Mouse (Mus musculus): ENCODE measurements around the gene Nfix.
A peak's percentile ranks its signal among the peaks of the same experiment; 100 is the strongest.
"Not testable (repeated sequence)": the region's sequence is repeated elsewhere in the genome, so short reads cannot be mapped to it uniquely, and the experiment has no call there.

Gene Nfix

DNA sequence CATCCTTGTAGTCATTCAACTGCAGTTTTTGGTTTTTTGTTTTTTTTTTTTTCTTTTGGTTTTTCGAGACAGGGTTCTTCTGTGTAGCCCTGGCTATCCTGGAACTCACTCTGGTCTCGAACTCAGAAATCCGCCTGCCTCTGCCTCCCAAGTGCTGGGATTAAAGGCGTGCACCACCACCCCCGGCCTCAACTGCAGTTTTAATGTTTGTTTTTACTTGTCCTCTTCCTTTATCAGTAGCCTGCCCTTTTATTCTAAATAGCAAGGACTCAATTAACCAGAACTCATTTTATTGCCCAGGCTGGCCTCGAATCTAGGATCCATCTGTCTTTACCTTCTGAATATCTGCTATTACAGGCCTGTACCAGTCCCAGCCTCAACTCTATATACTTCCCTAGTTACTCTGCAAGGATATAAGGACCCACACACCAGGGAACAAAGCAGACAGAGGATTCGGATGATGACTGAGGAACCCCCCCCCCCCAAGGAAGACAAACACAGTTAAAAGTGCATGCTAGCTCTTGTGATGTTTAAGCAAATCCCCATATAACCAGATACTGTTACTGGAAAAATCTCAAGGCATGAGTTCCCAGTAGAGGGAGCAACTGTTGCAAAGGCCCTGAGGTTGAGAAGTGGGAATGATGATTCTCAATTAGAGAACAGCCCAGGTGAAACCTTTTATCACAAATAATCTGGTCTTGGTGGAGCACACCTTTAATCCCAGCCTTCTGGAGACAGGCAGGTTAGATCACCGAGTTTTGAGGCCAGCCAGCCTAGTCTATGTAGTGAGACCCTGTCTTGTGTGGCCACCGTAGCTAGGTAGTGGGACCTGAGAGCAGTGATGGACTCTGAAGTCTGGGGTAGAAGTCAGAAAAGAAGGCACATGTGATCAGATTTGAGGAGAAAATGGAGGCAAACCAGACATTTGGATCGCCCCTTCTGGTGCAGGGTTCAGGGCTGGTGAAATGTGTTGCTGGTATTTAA, 32.9 kb upstream of the Nfix start:
- DNase-seq (ENCODE audit: low read depth, low spot score): no peak

DNA sequence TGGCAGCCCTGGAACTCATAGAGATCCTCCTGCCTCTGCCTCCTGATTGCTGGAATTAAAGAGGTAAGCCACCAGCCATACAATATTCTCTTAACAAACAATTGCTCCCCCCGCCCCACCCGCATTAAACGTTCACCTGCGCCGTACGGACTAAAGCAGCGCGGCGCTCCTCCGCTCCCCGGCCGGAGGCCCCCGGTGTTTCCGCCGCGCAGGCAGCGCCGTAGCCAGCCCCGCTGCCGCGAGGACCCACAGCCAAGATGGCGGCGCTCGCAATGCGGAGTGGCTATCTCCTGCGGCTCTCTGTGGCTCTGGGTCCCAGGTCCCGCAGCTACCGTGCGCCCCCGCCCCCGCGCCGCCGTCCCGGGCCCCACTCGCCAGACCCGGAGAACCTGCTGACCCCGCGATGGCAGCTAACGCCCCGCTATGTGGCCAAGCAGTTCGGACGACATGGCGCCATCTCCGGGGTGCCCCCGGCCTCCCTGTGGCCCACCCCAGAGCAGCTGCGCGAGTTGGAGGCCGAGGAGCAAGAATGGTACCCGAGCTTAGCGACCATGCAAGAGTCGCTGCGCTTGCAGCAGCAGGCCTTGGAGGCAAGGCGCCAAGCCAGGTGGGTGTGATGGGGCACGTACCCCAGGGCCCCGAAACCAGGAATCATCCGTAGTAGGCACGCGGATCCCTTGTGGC, 32.0 kb upstream of the Nfix start:
- peak; percentile 73 for DNase-seq (ENCODE audit: low read depth, low spot score)

DNA sequence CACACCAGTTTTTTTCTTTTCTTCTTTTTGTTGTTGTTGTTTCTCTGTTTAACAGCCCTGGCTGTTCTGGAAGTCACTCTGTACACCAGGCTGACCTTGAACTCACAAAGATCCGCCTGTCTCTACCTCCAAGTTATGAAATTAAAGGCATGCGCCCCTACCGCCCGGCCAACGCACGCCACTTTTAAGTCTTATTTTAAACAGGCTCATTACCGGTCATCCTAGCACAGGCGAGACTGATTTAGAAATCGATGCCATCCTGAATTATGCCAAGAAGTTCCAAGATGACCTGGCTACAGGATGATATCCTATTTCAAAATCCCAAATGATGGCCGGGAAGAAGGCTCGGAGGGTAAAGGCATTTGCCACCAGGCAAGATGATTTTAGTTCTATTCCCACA, 31.3 kb upstream of the Nfix start, which contains the start of gene Gadd45gip1:
Gene Gadd45gip1 (plus strand): TSS at position 33 of the 400 bp plus-strand sequence.
- no peak for DNase-seq (ENCODE audit: low read depth, low spot score)

DNA sequence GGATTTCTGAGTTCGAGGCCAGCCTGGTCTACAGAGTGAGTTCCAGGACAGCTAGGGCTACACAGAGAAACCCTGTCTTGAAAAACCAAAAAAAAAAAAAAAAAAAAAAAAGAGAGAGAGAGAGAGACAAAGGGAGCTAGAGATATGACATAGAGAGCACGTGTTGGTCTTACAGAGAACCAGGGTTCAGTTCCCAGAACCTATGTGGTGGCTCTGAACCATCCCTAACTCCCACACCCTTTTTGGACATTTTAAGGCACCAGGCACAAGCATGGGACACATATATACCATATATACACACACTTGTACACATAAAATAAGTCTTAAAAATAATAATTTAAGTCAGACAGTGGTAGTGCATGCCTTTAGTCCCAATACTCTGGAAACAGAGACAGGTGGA, 26.4 kb upstream of the Nfix start:
- DNase-seq (ENCODE audit: low read depth, low spot score): not testable (repeated sequence)

DNA sequence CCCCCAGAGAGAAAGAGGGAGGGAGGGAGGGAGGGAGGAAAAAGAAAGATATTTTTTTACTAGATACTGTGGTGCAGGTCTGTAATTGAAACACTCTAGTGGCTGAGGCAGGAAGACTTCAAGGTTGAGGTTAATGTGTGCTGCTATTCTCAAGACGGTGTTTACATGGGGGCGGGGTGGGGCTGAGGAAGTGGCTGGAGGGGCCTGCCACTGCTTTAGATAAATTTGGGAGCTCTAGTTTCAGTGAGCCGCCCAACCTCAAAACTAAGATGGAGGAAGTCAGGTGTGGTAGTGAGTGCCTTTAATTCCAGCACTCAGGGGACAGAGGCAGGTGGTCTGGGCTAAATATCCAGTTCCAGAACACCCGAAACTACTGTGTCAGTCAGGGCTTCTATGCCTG, 25.5 kb upstream of the Nfix start:
- DNase-seq (ENCODE audit: low read depth, low spot score): no peak

DNA sequence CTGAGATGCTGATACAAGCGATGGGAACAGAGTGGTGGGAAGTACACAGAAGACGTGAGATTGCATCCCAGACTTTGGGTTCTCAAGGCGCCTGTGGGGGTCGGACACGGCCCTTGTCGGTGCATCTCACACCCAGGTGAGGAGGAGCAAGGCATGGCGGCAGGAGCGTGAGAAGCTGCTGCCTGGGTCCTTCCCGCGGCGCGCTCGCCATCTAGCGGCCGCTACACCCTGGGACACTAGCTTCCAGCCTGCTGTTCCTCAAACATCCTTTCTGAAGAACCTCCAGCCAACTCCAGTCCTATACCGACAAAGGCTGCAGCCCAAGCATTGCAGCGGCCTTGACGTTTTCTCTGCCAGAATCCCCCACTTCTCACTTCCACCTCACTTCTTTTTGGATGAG, 23.5 kb upstream of the Nfix start:
- DNase-seq (ENCODE audit: low read depth, low spot score): peak; percentile 76

DNA sequence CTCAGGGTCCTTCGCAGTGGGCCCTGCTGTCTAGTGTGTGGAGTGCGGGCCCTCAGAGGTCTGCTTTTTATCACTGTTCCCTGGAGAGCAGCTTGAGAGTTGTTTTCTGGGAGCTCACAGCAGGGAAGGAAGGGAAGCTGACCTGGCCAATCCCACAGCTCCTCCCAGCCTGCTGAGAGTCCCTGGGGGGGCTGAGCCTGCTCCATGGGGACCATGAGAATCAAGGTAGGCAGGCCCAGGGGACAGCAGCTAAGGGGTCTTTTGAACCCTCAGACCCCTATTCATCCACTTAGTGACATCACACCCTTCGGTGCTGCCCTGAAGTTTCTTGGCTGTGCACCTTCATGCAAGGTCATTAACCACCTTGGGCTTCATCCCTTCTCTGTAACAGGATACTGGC, 22.6 kb upstream of the Nfix start, which contains the start of gene Dand5:
Gene Dand5 (minus strand): TSS at position 101 of the 400 bp plus-strand sequence.
- DNase-seq (ENCODE audit: low read depth, low spot score): no peak

DNA sequence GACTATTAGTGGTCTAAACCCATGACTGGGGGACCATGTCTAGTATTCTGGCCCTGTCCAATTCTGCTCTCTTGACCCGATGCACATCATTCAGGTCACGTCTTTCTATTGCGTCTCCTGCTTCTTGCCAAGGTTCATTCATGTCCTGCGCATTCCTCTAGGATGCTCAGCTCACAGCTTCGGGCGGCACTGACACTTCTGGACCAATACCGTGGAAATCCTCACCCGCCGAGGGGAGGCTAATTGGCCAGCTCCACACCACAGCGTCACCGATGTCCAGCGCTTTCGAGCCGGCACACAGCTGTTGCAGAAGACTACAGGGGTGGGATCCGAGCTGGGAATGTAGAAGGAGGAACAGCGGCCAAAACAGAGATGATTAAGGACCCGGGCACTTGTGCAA, 16.0 kb upstream of the Nfix start:
- DNase-seq (ENCODE audit: low read depth, low spot score): no peak

DNA sequence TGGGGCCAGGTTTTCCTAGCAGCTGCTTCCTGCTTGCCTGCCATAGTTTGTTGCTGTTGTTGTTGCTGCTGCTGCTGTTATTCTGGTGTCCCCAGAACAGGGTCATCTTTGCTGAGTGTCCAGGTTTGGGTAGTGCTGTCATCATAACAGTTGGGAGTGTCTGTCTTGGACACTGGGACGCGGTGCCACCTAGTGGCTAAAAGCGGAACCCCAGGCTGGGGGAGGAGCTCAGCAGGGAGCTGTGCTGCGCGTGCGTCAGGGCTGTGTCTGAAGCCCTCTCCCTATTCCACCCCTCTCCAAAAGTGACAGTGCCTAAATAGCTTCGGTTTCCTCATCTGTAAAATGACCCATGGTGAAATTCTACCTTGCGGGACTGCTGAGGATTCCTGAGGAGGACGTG, 15.4 kb upstream of the Nfix start:
- DNase-seq (ENCODE audit: low read depth, low spot score): peak; percentile 88

DNA sequence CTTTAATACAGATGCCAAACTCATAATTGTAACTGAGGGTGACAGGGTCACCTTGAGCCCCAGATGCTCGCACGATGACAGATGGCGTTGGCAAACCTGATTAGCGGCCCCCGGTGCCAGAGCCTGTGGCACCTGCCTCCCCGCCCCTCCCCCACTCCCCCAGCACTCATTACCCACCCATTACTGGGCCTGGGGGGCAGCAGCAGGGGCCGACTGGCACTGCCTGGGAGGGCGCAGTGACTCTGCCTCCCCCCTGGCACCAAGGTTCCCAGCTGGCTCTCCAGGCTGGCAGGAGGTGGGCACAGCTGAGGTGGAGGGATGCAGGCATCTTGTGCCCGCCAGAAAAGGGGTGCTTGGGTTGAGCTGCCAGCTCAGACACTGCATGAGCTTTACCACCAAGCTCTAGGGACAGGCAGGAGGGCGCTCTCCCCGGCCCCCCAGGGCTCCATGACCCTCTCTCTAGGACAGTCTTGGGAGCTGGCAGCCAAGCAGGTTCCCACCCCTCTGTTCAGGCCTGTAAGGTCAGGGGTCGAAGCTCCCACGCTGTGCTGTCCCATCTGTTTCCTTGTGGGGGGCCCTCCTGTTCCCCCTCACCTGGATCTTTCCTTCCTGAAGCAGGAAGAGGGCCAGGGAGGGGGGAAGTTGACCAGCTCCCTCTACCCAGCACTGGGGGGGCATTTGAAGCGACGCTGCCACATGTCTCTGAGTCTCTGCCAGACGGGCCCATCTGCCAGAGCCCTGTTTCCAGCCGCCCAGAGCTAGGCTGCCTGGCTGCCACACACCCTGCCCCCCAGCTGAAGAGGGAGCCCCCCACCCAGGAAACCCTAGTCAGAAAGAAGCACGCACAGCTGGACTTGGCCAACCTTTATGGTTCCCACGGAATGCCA, 14.7 kb upstream of the Nfix start:
- no peak for DNase-seq (ENCODE audit: low read depth, low spot score)

DNA sequence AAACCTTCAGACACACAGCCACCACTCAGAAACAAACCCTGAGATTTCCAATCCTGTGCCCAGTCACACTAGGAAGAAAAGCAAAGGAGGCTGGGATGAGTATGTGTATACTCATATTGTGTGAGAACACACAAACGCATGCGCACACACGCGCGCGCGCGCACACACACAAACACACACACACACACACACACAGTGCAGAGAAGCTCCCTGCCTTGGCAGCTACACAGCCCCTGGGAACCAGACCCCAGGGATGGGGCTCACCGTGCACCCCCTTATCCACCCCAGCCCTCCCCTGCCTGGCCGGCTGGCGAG, 14.1 kb upstream of the Nfix start:
- DNase-seq (ENCODE audit: low read depth, low spot score): no peak

DNA sequence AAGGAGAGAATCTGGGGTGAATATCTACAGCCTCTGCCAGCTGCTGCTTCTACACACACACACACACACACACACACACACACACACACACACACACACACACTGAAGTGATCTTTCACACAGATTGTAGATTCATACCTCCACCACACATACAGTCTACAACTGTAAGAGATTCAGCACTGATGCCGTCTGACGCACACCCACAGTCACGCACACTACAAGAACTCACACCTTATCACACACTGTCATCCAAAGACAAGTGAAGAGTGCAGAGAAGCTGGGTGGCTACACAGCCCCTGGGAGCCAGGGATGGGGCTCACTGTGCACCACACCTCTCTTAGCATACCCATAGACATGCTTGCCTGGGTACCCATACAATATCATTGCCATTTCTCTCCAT, 13.7 kb upstream of the Nfix start:
- DNase-seq (ENCODE audit: low read depth, low spot score): no peak

DNA sequence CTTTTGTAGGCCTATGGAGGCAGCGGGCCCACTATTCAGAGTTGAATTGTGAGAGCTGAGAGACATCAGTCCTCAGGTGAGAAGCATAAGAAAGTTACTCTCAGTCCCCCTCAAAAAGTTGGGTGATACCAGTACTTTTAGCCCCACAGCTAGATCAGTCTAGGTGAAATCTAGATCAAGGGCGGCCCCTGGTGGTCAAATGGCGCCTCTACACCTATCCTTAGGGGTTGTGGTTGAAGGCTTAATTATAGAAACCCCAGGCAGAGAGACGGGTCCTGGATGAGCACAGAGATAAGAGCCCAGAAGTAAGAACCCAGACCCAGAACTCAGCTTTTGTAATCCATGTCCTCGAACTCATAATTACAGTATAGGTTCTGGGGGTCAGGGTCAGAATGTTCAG, 12.9 kb upstream of the Nfix start:
- peak; percentile 69 for DNase-seq (ENCODE audit: low read depth, low spot score)

DNA sequence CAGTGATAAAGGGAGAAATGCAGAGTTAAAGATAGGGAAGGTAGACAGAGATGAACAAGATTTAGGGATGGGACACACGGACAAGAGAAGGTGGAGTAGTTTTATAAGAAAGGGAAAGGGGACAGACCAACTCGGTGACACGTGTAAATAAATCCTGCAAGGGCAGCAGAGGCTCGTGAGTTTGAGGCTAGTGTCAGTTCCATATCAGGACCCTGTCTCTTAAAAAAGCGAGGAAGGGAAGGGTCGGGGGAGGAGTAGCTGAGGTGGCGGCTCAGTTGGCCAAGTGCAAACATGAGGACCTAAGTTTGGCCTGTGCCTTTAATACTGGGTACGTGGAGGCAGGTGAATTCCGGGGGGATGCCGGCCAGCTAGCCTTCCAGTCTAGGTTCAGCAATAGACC, 11.2 kb upstream of the Nfix start:
- DNase-seq (ENCODE audit: low read depth, low spot score): no peak

DNA sequence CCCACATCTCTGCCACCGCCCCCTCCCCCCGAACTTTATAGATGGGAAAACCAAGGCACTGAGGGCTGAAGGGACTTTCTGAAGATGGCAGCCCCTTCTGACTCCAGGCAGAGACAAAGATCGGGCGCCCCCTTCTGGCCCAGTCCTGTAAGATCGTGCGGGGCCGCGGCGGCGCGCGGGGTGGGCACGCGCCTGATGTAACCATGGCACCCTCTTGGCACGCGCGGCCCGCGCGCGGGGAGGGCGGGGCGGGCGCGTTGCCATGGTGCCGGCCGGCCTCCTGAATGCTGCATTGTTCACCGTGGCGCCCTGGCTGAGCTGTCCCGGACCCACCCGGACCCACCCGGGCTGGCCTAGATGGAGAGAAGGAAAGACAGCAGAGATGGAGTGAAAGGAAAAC, 10.8 kb upstream of the Nfix start:
- DNase-seq (ENCODE audit: low read depth, low spot score): peak; percentile 85

DNA sequence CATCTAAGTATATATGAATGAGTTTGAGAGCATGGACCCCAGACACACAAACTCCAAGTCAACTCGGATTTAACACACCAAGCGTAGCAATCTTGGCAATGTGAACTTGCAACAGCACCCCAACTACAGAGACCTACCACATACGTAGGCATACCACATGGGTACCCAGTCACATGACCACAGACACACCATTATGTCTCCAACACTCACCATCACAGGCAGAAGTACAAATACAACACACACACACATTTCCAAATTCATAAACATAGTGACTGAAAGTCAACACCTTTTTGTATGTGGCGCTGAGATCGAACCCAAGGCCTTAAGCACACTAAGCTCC, 9.8 kb upstream of the Nfix start:
- DNase-seq (ENCODE audit: low read depth, low spot score): no peak

DNA sequence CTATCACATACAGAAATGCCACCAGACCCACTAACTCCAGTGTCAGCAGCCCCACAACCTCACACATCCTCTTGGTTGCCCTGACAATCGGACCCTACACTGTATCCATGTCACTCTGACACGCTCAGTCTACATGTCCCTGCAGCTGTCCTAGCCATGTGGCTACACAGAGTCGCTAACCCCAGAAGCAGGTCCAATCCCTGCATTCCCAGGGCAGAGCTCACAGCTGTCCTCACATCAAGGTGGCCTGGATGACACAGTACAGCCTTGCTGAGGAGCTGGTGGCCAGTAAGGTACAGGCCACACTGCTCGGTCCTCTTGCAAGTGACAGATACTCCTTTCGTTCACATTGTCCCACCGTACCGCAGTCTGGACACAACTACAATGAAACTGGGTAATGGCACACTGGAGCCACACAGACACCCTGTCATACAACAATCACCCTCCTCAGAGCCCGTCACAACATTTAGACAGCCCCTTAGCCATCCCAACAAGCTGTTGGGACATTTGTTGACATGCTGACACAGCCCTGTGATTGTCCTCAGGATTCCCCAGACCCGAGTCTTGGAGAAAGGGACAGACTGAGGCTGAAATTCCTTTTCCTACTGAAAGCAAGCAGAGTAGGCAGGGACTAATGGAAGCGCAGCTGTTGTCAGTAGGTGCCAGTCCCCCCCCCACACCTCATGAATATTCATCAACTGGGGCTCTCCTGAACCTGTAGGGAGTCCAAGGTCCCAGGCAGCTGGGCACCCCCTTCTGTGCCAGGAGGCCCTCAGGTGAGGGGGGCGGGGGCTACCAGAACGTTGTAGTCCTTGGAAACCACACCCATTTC, 9.2 kb upstream of the Nfix start:
- no peak for DNase-seq (ENCODE audit: low read depth, low spot score)

DNA sequence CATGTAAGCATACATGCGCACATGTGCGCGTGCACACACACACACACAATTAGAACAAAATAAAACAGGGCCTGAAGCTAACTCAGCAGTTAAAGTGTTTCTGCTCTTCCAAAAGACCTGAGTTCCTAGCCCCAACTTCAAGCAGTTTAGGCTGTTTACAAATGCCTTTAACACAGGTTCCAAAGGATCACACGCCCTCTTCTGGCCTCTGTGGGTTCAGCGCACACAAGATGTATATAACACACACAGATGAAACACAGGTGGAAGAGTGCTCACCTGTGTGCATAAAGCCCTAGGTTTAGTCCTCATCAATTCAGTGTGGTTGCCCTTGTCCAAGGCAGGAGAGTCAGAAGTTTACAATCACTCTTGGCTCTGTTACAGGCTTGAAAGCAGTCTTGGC, 5.9 kb upstream of the Nfix start:
- DNase-seq (ENCODE audit: low read depth, low spot score): no peak

DNA sequence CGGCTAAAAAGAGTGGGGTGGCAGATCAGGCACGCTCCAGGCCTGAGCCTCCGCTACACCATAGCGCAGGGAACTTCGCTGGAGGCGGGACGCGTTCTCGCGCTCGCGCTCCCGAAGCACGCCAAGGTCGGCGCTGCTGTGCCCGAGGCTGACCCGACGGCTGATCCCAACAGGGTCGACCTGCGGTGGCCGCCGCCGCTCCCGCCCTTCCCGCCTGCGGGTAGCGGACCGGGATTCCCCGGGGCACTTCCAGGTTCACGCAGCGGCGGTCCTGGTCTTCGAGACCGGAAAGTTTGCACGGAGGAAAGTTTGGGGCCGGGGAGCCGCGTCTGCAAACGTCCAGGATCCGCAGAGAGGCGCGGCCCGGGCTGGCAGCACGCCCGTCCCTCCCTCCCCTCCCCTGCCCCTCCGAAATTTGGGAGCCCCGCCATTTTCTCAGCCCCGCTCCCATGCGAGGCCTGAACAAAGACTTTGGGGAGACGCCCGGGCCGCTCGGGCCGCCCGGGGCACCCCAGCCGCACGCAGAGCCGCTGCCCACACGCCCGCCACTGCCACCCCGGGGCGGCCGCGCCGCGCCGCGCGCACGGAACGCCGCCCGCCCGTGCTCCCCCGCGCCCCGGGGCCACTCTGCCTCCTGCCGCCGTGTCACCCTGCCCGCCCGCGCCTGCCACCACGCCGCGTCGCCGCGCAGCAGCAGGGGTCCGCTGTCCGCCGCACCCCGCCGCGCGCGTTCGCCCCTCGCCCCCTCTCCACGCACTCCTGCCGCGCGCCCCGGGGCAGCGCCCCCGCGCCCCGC, 810 bp downstream of the Nfix start:
- DNase-seq (ENCODE audit: low read depth, low spot score): no peak

DNA sequence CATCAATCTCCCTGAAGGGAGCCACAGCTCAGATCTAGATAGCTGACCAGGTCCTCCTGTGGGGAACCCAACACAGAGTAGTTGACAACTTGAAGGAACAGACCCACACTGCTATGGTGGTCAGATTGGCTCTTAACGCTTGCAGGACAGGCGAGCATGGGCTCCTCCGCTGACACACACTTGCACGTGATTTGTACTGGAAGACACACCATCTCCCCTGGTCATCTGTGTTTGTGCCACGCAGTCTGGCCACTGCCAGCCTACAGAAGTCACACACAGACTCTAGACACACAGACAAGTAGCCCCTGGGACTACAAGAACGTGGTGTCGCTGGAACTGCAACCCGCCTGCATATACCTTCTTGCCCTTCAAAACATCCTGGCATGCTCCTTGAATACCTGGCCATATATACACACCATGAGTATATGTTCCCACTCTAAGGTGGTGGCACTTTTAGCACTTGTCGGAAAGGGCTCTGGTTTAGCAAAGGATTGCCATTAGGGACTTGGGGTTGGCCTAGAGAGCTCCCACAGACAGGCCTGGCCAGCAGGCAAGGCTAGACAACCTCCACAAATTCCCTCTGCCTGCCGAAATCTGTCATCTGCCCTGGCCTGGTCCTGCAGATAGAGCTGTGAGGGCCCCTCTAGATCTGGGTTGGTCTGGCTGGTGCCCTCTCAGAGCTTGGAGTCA, 1.6 kb downstream of the Nfix start:
- no peak for DNase-seq (ENCODE audit: low read depth, low spot score)

Measured in forelimb bud, embryonic 11.5 days (tissue).